Mouse (Mus musculus) 3134 (cell line): ENCODE measurements around the gene Hdac8.

Source experiments
- DNase-seq: peaks from one replicate; pipeline ENCODE4 v3.0.0-alpha.2; 2011; ENCODE audit warnings: low spot score; ENCODE audit not compliant: insufficient read length; ENCODE audit errors: extremely low read depth

The Hdac8 gene

GRCm38 (mm10) chrX:102504644-102505481, at the start of gene Hdac8:
Hdac8 (minus strand) TSS chrX:102505359.
- peak; percentile 63 for DNase-seq

- DNase-seq = no peak
Measured at GRCm38 (mm10) chrX:102509205-102509604, 4.0 kb upstream of the Hdac8 start.

DNA sequence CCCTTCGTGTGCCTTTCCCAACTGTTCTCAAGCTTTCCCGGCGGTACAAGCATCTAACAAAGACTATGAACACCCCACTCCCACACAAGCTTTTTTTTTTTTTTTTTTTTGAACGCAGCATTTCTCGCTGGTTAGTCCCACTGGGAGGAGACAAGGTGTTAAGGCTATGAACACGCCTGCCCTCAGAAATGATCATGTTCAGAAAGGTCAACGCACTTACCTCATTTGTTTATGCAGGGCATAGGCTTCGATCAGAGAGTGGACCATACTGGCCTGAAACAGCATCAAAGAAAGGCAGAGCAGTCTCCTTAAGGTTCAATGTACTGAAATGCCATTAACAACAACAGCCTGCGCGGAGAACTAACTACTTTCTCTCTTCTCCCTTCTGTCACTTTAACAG, 980 bp downstream of the Hdac8 start:
- DNase-seq = no peak

- DNase-seq = no peak
Measured at GRCm38 (mm10) chrX:102493992-102494730, 11.0 kb downstream of the Hdac8 start.

GRCm38 (mm10) chrX:102485575-102485974, 19.6 kb downstream of the Hdac8 start:
- DNase-seq = no peak

DNA sequence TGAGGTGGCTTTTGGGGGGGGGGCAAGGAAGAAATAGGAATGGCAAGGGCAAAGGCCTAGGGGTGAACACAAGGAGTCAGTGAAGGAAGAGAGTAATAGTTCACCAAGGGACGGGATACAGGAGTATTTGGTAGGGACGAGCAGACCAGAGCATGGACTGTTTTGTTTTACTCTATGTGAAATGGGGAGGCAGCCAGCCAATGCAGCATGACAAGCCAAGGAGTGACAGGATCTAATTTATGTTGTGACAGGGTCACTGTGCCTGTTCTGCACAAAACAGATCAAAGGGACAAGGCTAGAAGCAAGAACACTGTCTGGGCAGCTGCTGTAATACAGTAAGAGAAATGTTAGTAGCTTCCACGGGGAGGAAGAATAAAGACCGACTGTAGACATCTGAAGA, 25.5 kb downstream of the Hdac8 start:
- DNase-seq = no peak

DNA sequence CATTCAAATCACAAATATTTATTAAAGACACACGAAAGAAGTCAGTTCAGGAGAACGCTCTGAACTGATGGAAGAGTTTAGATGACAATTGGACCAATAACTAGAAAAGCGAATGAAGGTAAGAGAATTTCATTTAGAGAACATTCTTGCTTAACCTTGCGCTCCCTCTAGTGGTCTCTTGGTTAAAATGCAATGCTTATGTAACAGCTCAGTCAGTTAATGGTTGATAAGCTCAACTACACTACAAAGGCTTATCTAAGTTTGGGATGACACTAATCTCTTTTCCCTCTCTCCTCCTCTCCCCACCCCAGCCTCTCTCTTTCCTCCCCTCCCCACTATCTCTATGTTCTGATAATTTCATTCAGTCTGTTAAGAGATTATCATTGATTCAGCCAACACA, 26.2 kb downstream of the Hdac8 start:
- no peak for DNase-seq

GRCm38 (mm10) chrX:102478481-102478880, 26.7 kb downstream of the Hdac8 start:
- no peak for DNase-seq

DNA sequence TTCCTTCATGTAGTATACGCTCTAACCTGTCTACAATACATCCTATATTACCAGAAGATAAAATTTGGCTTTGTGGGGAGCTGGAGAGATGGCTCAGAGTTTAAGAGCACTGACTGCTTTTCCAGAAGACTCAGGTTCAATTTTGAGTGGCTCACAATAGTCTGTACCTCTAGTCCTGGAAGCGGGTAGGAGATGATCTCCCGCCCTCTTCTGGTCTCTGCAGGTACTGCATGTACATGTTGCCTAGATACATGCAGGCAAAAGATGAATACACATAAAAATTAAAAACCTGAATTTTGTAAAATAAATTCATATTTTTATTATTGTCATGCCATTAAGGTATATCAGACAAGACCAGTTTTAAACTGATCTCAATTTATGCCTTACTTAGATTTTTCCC, 28.4 kb downstream of the Hdac8 start:
- DNase-seq = peak; percentile 3

DNA sequence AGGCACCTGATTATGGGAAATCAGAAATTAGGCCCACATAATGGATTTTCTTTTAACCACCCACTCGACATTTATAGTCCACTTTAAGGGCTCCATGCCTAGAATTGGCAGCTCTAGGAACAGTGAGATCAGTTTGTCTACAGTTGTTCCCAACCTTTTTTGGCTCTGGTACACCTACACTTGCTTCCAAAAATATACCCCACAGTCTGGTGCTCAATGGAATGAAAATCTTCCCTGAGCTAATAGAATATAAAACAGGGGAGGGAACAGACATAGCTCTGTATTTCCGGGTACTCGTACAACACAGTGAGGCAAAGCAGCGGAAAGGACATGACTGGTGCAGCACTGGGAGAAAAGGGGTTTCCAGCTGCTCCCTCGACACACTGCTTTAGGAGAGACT, 29.6 kb downstream of the Hdac8 start:
- no peak for DNase-seq

- no peak for DNase-seq
Measured at GRCm38 (mm10) chrX:102418343-102419127, 86.6 kb downstream of the Hdac8 start.

DNA sequence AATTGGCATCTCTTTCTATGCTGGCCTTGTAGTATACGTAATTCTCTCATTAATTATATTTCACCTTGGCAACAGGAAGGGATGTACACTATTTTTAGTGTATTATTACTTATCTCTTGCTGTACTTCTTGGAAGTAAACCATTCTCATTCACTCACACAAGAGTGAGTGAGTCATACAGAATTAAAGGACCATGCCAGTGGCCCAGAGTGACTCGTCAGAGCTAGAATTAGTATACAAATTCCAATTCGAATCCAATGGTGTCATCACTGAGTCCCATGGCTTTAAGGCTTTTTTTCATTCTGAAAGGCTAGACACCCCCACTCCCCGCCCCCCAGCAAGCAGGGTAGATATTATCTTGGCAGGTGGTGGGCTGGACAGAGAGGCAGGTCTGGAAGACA, 88.2 kb downstream of the Hdac8 start:
- peak; percentile 2 for DNase-seq

DNA sequence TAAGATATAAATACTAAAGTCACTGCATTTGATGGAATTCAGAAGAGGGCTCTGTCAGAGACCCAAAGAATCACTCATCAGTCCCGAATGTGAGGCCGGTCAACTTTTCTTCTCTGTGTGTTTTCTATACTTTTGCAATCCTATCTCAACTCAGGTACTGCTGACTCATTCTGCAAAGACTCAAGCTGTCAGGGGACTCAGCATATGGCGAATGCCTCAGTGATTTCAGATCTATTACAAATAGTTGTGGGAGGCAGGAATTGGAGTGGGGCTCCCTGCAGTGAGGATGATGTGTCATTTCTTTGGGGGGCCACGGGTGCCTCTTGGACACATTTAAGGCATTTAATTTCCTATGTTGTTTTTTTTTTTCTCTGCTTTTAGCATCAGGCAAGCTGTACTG, 88.8 kb downstream of the Hdac8 start:
- no peak for DNase-seq

DNA sequence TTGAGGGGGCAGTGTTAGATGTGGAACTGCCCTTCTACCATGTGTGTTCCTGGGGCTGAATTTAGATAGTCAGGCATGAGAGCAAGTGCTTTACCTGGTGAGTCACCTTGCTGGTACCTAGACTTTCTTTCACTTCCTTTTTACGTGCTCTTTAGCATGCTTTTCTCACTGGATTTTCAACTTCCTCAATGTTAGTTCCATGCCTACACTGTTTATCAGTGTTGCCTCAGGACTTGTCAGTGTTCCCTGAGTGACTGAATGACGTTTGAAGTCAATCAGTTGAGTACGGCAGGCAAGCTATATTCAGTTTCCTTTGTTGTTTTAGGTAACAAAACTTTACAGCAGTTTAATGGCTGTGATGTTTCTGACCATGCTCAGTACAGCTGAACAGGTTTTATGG, 120.4 kb downstream of the Hdac8 start:
- no peak for DNase-seq

DNA sequence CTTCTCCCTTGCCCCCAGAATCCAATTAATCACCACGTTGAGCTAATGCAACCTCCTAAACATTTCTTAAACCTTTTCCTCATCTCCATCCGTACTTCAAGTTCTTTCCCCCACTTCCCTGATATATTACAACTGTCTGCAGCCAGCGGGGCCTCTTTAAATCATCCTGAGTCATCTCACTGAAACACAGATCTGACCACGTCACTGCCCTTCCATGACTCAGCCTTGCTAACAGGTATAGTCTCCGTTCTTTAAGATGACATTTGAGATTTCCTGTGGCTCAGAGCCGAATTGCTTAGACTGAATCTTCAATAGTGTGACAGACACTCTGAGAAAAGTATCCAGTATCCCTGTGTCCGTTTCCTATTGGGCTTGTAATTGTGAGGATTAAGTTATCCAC, 122.0 kb downstream of the Hdac8 start:
- peak; percentile 18 for DNase-seq

GRCm38 (mm10) chrX:102366510-102366909, 138.6 kb downstream of the Hdac8 start:
- no peak for DNase-seq

DNA sequence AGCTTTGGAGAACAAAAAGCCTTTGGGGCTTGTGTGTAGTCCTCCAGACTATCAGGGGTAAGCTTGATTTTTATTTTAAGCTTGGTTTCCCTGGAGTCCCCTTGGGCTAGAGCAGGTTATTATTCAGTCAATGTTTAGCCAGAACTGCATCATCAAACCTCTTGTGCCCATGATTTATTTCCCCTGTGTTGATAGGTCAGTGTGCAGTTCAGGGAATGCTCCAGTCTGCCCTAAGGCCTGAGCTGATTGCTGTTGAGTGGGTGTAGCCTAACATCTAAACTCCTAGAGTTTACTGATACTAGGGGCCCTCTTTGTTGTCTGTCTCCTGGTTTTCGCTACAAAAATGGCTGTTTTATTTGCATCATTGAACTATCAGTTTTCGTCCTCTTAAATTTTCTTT, 142.9 kb downstream of the Hdac8 start:
- DNase-seq = no peak

DNA sequence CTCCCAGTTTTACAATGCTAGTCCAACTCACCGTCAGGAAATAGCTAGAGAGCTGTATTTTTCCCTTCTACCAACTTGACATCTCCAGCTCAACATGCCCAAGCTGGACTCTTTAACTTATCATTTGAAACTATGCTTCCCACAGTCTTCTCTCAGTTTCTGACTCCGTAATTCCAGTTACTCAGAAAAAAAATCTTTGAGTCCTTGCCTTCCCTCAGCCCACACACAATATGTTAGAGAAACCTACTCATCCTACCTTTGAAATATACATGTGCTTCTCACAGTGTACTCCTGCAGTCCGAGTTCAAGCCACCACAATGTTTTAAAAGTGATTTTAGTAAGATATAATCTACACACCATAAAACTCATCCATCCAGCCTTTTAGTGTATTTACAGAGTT, 151.7 kb downstream of the Hdac8 start:
- DNase-seq = no peak

- DNase-seq = peak; percentile 32
Measured at GRCm38 (mm10) chrX:102349843-102350731, 155.1 kb downstream of the Hdac8 start.

GRCm38 (mm10) chrX:102348886-102349486, 156.2 kb downstream of the Hdac8 start:
- DNase-seq = no peak
